Mouse (Mus musculus): ENCODE data around the gene Vamp8.
A peak's percentile ranks its signal among the peaks of the same experiment; 100 is the strongest.

Vamp8 gene

GRCm38 (mm10) chr6:72389941-72390771, at the start of gene Vamp8:
Gene Vamp8 (minus strand): TSS chr6:72390703.
- peak; percentile 48 to 56 for DNase-seq (ENCODE audit: low spot score in 2 of 2)

- DNase-seq (ENCODE audit: low spot score in 2 of 2): peak; percentile 96 to 98
Observed at GRCm38 (mm10) chr6:72439355-72440185, 49.1 kb upstream of the Vamp8 start, which contains the start of gene Mat2a. Gene Mat2a (minus strand): TSS chr6:72439558.

GRCm38 (mm10) chr6:72438862-72439354, 48.4 kb upstream of the Vamp8 start:
- peak; percentile 96 for DNase-seq (ENCODE audit: low spot score in 2 of 2)

GRCm38 (mm10) chr6:72438226-72438625, 47.7 kb upstream of the Vamp8 start:
- peak in 1 of 2 experiments; percentile 35 for DNase-seq (ENCODE audit: low spot score in 2 of 2)

- DNase-seq (ENCODE audit: low spot score in 2 of 2): peak in 1 of 2 experiments; percentile 25
Observed at GRCm38 (mm10) chr6:72432153-72432552, 41.6 kb upstream of the Vamp8 start.

- DNase-seq (ENCODE audit: low spot score in 2 of 2): peak in 1 of 2 experiments; percentile 27
Observed at GRCm38 (mm10) chr6:72430989-72431921, 40.8 kb upstream of the Vamp8 start.

- no peak for DNase-seq (ENCODE audit: low spot score in 2 of 2)
Observed at GRCm38 (mm10) chr6:72429061-72429842, 38.7 kb upstream of the Vamp8 start.

GRCm38 (mm10) chr6:72428036-72428435, 37.5 kb upstream of the Vamp8 start:
- peak; percentile 79 to 85 for DNase-seq (ENCODE audit: low spot score in 2 of 2)

- DNase-seq (ENCODE audit: low spot score in 2 of 2): no peak
Observed at GRCm38 (mm10) chr6:72425646-72426045, 35.1 kb upstream of the Vamp8 start.

- DNase-seq (ENCODE audit: low spot score in 2 of 2): no peak
Observed at GRCm38 (mm10) chr6:72420901-72421300, 30.4 kb upstream of the Vamp8 start.

- no peak for DNase-seq (ENCODE audit: low spot score in 2 of 2)
Observed at GRCm38 (mm10) chr6:72419806-72420205, 29.3 kb upstream of the Vamp8 start.

GRCm38 (mm10) chr6:72418279-72418678, 27.8 kb upstream of the Vamp8 start:
- no peak for DNase-seq (ENCODE audit: low spot score in 2 of 2)

GRCm38 (mm10) chr6:72415964-72416772, 25.7 kb upstream of the Vamp8 start:
- DNase-seq (ENCODE audit: low spot score in 2 of 2): no peak

- no peak for DNase-seq (ENCODE audit: low spot score in 2 of 2)
Observed at GRCm38 (mm10) chr6:72415181-72415580, 24.7 kb upstream of the Vamp8 start.

GRCm38 (mm10) chr6:72414076-72414756, 23.7 kb upstream of the Vamp8 start, which contains the start of gene Ggcx:
Gene Ggcx (plus strand): TSS chr6:72414308.
- DNase-seq (ENCODE audit: low spot score in 2 of 2): peak; percentile 95

GRCm38 (mm10) chr6:72410518-72410917, 20.0 kb upstream of the Vamp8 start:
- DNase-seq (ENCODE audit: low spot score in 2 of 2): no peak

GRCm38 (mm10) chr6:72410003-72410402, 19.5 kb upstream of the Vamp8 start:
- DNase-seq (ENCODE audit: low spot score in 2 of 2): no peak

GRCm38 (mm10) chr6:72409567-72409966, 19.1 kb upstream of the Vamp8 start:
- peak; percentile 62 to 84 for DNase-seq (ENCODE audit: low spot score in 2 of 2)

GRCm38 (mm10) chr6:72407119-72407518, 16.6 kb upstream of the Vamp8 start:
- DNase-seq (ENCODE audit: low spot score in 2 of 2): peak; percentile 81 to 84
